15 mouse cellular contexts compared by ENCODE assay signal in genomic region chr15:79388171-79388570, GRCm38 (mm10). TPM values are rescaled to one million over a fixed set of nuclear protein-coding genes. Genes with fewer than 3 reads are reported as not detected.
DNase-seq lines count a peak whose midpoint lies in the region; ATAC-seq lines count a peak whose summit lies in the region.
"Had no signal": no experiment of that assay in that cellular context is flagged by ENCODE, and none has a peak within 500 bp of the region (broad histone marks: within the 10 kb centered on the region; RNA-seq: fewer than 3 reads in every experiment).

No protein-coding gene starts in this region.

- DNase-seq in kidney, adult 11 months = peak; percentile 19
- no peak for DNase-seq in layer of hippocampus, postnatal 25 days (ENCODE audit: extremely low spot score in 1 of 2, low spot score in 1 of 2)
- DNase-seq in urinary bladder, postnatal 36 days (ENCODE audit: low spot score in 2 of 2) = no peak
- DNase-seq: adrenal gland, postnatal 14 days; cerebellum, postnatal 14 days; heart, postnatal 36 days; kidney, postnatal 10 days; right cerebral cortex, adult 18-20 months had no signal

- no peaks in the 10 kb centered on the region for H3K9me3 ChIP-seq in kidney, embryonic 14.5 days (ENCODE audit: control insufficient read depth, low read length)
- H3K9me3 ChIP-seq in intestine, embryonic 15.5 days = no peaks in the 10 kb centered on the region
- H3K9me3 ChIP-seq in liver, embryonic 16.5 days (replicated peaks; ENCODE audit: control insufficient read depth, low read length) = no peaks in the 10 kb centered on the region
- H3K9me3 ChIP-seq in stomach, embryonic 15.5 days = no peaks in the 10 kb centered on the region
- H3K9me3 ChIP-seq: forebrain, embryonic 10.5 days; megakaryocyte, embryonic 14.5 days; neural tube, embryonic 15.5 days had no signal

- H3K36me3 ChIP-seq in kidney, embryonic 14.5 days (ENCODE audit: control insufficient read depth, insufficient read depth, low read length) = no peaks in the 10 kb centered on the region
- H3K36me3 ChIP-seq in intestine, embryonic 15.5 days = 0 out of 2 replicates have a peak, but pooled peaks cover 2% of the 10 kb centered on the region
- H3K36me3 ChIP-seq in liver, embryonic 16.5 days (ENCODE audit: control insufficient read depth, insufficient read depth) = no peaks in the 10 kb centered on the region
- H3K36me3 ChIP-seq in stomach, embryonic 15.5 days = no peaks in the 10 kb centered on the region
- H3K36me3 ChIP-seq: neural tube, embryonic 15.5 days had no signal

- H3K27me3 ChIP-seq in kidney, embryonic 14.5 days (ENCODE audit: control insufficient read depth, insufficient read depth, low read length) = no peaks in the 10 kb centered on the region
- H3K27me3 ChIP-seq in intestine, embryonic 15.5 days (replicated peaks) = no peaks in the 10 kb centered on the region
- H3K27me3 ChIP-seq in liver, embryonic 16.5 days (ENCODE audit: control insufficient read depth, insufficient read depth, low read depth, low read length) = no peaks in the 10 kb centered on the region
- H3K27me3 ChIP-seq in stomach, embryonic 15.5 days (replicated peaks) = no peaks in the 10 kb centered on the region
- H3K27me3 ChIP-seq: megakaryocyte, embryonic 14.5 days; neural tube, embryonic 15.5 days had no signal

- H3K27ac ChIP-seq in kidney, embryonic 14.5 days (ENCODE audit: low read depth, low read length) = no peak overlapping the region
- H3K27ac ChIP-seq in intestine, embryonic 15.5 days = peak overlapping the region; percentile 64
- peak overlapping the region; percentile 69 for H3K27ac ChIP-seq in liver, embryonic 16.5 days (ENCODE audit: low read length)
- peak overlapping the region; percentile 69 for H3K27ac ChIP-seq in stomach, embryonic 15.5 days
- H3K27ac ChIP-seq: forebrain, embryonic 10.5 days; neural tube, embryonic 15.5 days had no signal

- no peak overlapping the region for H3K9ac ChIP-seq in kidney, embryonic 14.5 days (ENCODE audit: low read depth, low read length)
- no peak overlapping the region for H3K9ac ChIP-seq in intestine, embryonic 15.5 days
- H3K9ac ChIP-seq in liver, embryonic 16.5 days (ENCODE audit: low read depth, low read length) = no peak overlapping the region
- H3K9ac ChIP-seq in stomach, embryonic 15.5 days = no peak overlapping the region
- H3K9ac ChIP-seq: neural tube, embryonic 15.5 days had no signal

- no peak overlapping the region for H3K4me2 ChIP-seq in kidney, embryonic 14.5 days (replicated peaks; ENCODE audit: low read depth, low read length)
- no peak overlapping the region; the same call in 1 of the 2 replicates for H3K4me2 ChIP-seq in intestine, embryonic 15.5 days (replicated peaks)
- no peak overlapping the region for H3K4me2 ChIP-seq in liver, embryonic 16.5 days (ENCODE audit: low read depth, low read length)
- no peak overlapping the region for H3K4me2 ChIP-seq in stomach, embryonic 15.5 days
- H3K4me2 ChIP-seq: neural tube, embryonic 15.5 days had no signal

- peaks cover 22% of the 10 kb centered on the region; the same call in 1 of the 2 replicates for H3K4me1 ChIP-seq in kidney, embryonic 14.5 days (ENCODE audit: control insufficient read depth, insufficient read depth, low read length)
- peaks cover 52% of the 10 kb centered on the region for H3K4me1 ChIP-seq in intestine, embryonic 15.5 days (replicated peaks)
- H3K4me1 ChIP-seq in liver, embryonic 16.5 days (ENCODE audit: control insufficient read depth, low read depth, low read length) = peaks cover 22% of the 10 kb centered on the region
- H3K4me1 ChIP-seq in stomach, embryonic 15.5 days = peaks cover 59% of the 10 kb centered on the region

- no peak for ATAC-seq in kidney, embryonic 14.5 days (ENCODE audit: low FRiP score, low TSS enrichment)
- ATAC-seq in intestine, embryonic 15.5 days = peak; percentile 67
- peak; percentile 76 for ATAC-seq in liver, embryonic 16.5 days (ENCODE audit: low read depth)
- ATAC-seq in stomach, embryonic 15.5 days (ENCODE audit: insufficient read depth, low FRiP score, low read depth) = peak; percentile 31; the same call in 1 of the 2 replicates

- WGBS in kidney, embryonic 14.5 days = 78% methylated on average over 6 of the region's 6 CpGs
- WGBS in intestine, embryonic 15.5 days = 48% methylated on average over 6 of the region's 6 CpGs
- WGBS in liver, embryonic 16.5 days (ENCODE audit: insufficient replicate concordance) = 50% methylated on average over 6 of the region's 6 CpGs
- WGBS in stomach, embryonic 15.5 days = 48% methylated on average over 6 of the region's 6 CpGs

- H3K4me3 ChIP-seq in kidney, embryonic 14.5 days (ENCODE audit: low read length) = no peak overlapping the region
- no peak overlapping the region for H3K4me3 ChIP-seq in intestine, embryonic 15.5 days (replicated peaks)
- H3K4me3 ChIP-seq in liver, embryonic 16.5 days (ENCODE audit: low read depth, low read length) = no peak overlapping the region
- no peak overlapping the region for H3K4me3 ChIP-seq in stomach, embryonic 15.5 days (replicated peaks)
- H3K4me3 ChIP-seq: forebrain, embryonic 10.5 days; megakaryocyte, embryonic 14.5 days; neural tube, embryonic 15.5 days had no signal

RNA-seq across cellular contexts. Expression of gene Tmem184b, which starts 15.2 kb away (rescaled TPM):
- polyA plus RNA-seq in kidney, embryonic 14.5 days (2014; fragmentation: Nextera tagmentation; extraction: Ambion mirVana) = 45.8 and 63.1 TPM in 2 replicates
- polyA plus RNA-seq in intestine, embryonic 15.5 days (2015; fragmentation: Nextera tagmentation; extraction: Ambion mirVana) = 49.4 and 51.0 TPM in 2 replicates
- polyA plus RNA-seq in liver, embryonic 16.5 days (2015; fragmentation: Nextera tagmentation; extraction: Ambion mirVana) = 10.4 and 12.1 TPM in 2 replicates
- polyA plus RNA-seq in stomach, embryonic 15.5 days (2015; fragmentation: Nextera tagmentation; extraction: Ambion mirVana) = 58.5 and 59.9 TPM in 2 replicates
- total RNA-seq in layer of hippocampus, postnatal 25 days (2021) = 10 to 100 TPM; 54.2 to 55.4 TPM

RNA-seq across cellular contexts. Expression of gene Maff, which starts 41.8 kb away (rescaled TPM):
- polyA plus RNA-seq in kidney, embryonic 14.5 days (2014; fragmentation: Nextera tagmentation; extraction: Ambion mirVana) = 3.4 and 3.6 TPM in 2 replicates
- 5.8 and 7.9 TPM in 2 replicates for polyA plus RNA-seq in intestine, embryonic 15.5 days (2015; fragmentation: Nextera tagmentation; extraction: Ambion mirVana)
- 2.3 and 3.3 TPM in 2 replicates for polyA plus RNA-seq in liver, embryonic 16.5 days (2015; fragmentation: Nextera tagmentation; extraction: Ambion mirVana)
- 5.2 and 6.6 TPM in 2 replicates for polyA plus RNA-seq in stomach, embryonic 15.5 days (2015; fragmentation: Nextera tagmentation; extraction: Ambion mirVana)
- total RNA-seq in layer of hippocampus, postnatal 25 days (2021) = 1 to 10 TPM in 1 of 2 experiments, under 1 TPM in 1; 0.61 to 1.0 TPM

RNA-seq across cellular contexts. Expression of gene Pla2g6, which starts 60.0 kb away (rescaled TPM):
- polyA plus RNA-seq in kidney, embryonic 14.5 days (2014; fragmentation: Nextera tagmentation; extraction: Ambion mirVana) = 10.9 and 17.0 TPM in 2 replicates
- polyA plus RNA-seq in intestine, embryonic 15.5 days (2015; fragmentation: Nextera tagmentation; extraction: Ambion mirVana) = 20.2 and 21.6 TPM in 2 replicates
- polyA plus RNA-seq in liver, embryonic 16.5 days (2015; fragmentation: Nextera tagmentation; extraction: Ambion mirVana) = 16.7 and 19.5 TPM in 2 replicates
- polyA plus RNA-seq in stomach, embryonic 15.5 days (2015; fragmentation: Nextera tagmentation; extraction: Ambion mirVana) = 16.6 and 18.9 TPM in 2 replicates
- total RNA-seq in layer of hippocampus, postnatal 25 days (2021) = 10 to 100 TPM; 24.2 to 24.3 TPM
